Mouse (Mus musculus): ENCODE measurements around the gene Pbld1. TPM values are rescaled to one million over a fixed set of nuclear protein-coding genes. Genes with fewer than 3 reads are reported as not detected.

The Pbld1 gene
- polyA plus RNA-seq, 1 experiment from 2014 or later, result 0.96 TPM

DNA sequence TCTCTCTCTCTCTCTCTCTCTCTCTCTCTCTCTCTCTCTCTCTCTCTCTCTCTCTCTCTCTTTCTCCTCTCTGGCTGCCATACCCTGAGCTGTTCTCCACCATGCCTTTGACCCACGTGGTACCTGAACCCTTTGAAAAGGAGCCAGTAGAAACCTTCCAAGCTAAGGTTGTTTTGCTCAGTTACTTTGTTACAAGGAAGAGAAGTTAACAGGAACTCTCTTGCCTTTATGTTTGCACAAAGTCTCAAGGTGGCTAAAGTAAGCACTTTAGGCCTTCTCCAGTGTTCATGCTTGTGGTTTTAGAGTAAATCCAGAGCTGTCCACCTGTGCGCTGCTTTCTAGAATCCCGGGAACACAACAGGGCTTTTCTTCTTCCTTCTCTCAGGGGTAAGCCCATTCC, 27.7 kb upstream of the Pbld1 start:
- no peak overlapping the region for H3K4me3 ChIP-seq (ENCODE audit: low read depth, low read length)
- ATAC-seq (ENCODE audit: low FRiP score), result no peak
- H3K4me2 ChIP-seq, result no peak overlapping the region
- peak; percentile 14 for DNase-seq (ENCODE audit: low spot score, missing footprints)
- H3K9ac ChIP-seq (ENCODE audit: low read length), result no peak overlapping the region
- H3K4me1 ChIP-seq (ENCODE audit: control insufficient read depth, insufficient read depth, low read length), result peaks cover 4% of the 10 kb centered on the region
- no peaks in the 10 kb centered on the region for H3K9me3 ChIP-seq (ENCODE audit: control insufficient read depth, low read length)
- H3K36me3 ChIP-seq (ENCODE audit: control insufficient read depth, insufficient read depth, low read length), result no peaks in the 10 kb centered on the region
- H3K27ac ChIP-seq (ENCODE audit: low read depth, low read length), result no peak overlapping the region
- H3K27me3 ChIP-seq (ENCODE audit: control insufficient read depth, insufficient read depth, low read length), result no peaks in the 10 kb centered on the region
- WGBS, result 81% methylated on average over 3 of the region's 3 CpGs

DNA sequence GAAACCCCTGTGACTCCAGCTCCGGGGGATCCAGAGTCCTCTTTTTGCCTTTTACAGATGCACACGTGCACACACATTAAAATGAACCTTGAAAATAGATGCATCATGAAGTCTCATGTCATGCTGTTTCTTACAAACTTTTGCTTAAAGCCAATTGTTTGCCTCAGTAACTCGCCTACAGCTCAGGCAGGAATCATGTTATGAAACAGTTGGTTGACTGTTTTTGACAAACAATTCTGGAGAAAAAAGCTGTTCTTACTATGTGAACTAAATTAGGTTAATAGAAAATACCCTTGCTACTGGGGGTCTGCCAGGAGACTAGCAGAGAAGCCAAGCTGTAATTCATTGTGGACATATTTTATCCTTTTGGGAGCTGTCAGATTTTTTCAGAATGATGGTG, 27.0 kb upstream of the Pbld1 start:
- ATAC-seq (ENCODE audit: low FRiP score) (no peak), DNase-seq (ENCODE audit: low spot score, missing footprints) (no peak)
- Histone ChIP-seq H3K27ac (ENCODE audit: low read depth, low read length) (no peak overlapping the region), H3K9me3 (ENCODE audit: control insufficient read depth, low read length) (no peaks in the 10 kb centered on the region), H3K4me3 (ENCODE audit: low read depth, low read length) (no peak overlapping the region), H3K27me3 (ENCODE audit: control insufficient read depth, insufficient read depth, low read length) (no peaks in the 10 kb centered on the region), H3K9ac (ENCODE audit: low read length) (no peak overlapping the region), H3K4me2 (no peak overlapping the region), H3K4me1 (ENCODE audit: control insufficient read depth, insufficient read depth, low read length) (peaks cover 3% of the 10 kb centered on the region; the same call in 1 of the 2 replicates), H3K36me3 (ENCODE audit: control insufficient read depth, insufficient read depth, low read length) (no peaks in the 10 kb centered on the region)
- 84% methylated on average over 3 of the region's 3 CpGs for WGBS

DNA sequence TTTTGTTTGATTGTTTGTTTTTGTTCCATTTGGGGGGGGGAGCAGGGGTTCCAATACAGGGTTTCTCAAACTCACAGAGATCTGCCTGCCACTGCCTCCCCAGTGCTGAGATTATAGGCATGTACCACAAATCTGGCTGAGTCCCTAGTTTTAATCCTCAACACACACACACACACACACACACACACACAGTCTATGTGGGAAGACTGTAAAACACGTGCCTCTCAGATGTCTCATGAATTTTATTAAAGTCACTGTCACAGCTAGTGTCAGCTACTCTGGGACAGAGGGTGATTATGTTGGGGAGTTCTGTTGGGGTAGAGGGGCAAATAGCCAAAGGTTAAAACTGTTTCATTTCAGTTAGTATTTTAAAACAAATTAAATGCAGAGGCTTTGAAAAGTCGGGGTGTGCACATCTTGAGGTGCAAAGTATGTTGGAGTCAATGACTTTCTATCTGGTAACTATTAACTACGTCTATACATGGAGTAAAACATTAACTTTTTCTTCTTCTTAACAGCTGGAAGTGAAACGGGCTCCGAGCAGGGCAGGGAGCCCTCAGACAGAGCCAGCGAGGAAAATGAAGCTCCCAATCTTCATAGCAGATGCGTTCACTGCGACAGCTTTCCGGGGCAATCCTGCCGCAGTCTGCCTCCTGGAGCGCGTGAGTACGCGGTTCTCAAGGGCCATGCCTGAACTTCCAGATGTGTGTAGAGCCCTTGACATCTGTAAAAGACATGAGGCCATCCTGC, 21.2 kb upstream of the Pbld1 start:
- peak; percentile 10 for DNase-seq (ENCODE audit: low spot score, missing footprints)
- Histone ChIP-seq H3K4me2 (no peak overlapping the region), H3K9me3 (ENCODE audit: control insufficient read depth, low read length) (no peaks in the 10 kb centered on the region), H3K4me3 (ENCODE audit: low read depth, low read length) (no peak overlapping the region), H3K36me3 (ENCODE audit: control insufficient read depth, insufficient read depth, low read length) (no peaks in the 10 kb centered on the region), H3K27me3 (ENCODE audit: control insufficient read depth, insufficient read depth, low read length) (no peaks in the 10 kb centered on the region), H3K27ac (ENCODE audit: low read depth, low read length) (no peak overlapping the region), H3K4me1 (ENCODE audit: control insufficient read depth, insufficient read depth, low read length) (no peaks in the 10 kb centered on the region), H3K9ac (ENCODE audit: low read length) (no peak overlapping the region)
- 82% methylated on average over 14 of the region's 14 CpGs for WGBS
- ATAC-seq (ENCODE audit: low FRiP score), result no peak

DNA sequence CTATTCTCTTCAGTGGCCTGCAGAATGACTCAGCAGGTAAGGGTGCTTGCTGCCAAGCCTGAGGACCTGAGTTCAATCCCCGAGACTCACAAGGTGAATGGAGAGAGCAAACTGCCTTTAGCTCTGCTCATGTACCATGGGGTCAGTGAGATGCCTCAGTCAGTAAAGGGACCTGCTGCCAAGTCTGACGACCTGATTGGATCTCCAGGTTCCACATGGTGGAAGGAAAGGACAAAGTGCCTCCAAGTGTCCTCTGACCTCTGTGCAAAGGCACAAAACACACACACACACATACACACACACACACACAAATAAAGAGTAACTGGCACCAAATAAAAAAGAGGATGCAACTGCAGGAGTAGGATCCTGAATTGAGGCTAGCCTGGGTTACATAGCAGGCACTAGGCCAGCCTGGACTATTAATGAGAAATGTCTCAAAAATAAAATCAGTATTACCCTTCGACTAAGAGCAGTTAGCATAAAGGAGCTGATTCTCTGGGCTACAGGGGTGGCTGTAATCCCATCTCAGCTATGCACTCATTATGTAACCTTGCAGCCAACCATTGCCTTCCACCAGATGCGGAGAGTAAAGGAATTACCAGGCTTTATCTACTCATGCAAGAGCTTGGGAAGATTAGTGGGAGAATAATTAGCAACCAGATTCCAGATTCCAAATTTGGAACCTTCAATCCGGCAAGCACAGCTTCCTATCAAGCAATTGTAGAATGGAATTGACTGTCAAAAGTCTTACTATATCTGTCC, 19.9 kb upstream of the Pbld1 start:
- Histone ChIP-seq H3K9ac (ENCODE audit: low read length) (no peak overlapping the region), H3K4me1 (ENCODE audit: control insufficient read depth, insufficient read depth, low read length) (no peaks in the 10 kb centered on the region), H3K27me3 (ENCODE audit: control insufficient read depth, insufficient read depth, low read length) (no peaks in the 10 kb centered on the region), H3K4me3 (ENCODE audit: low read depth, low read length) (no peak overlapping the region), H3K36me3 (ENCODE audit: control insufficient read depth, insufficient read depth, low read length) (no peaks in the 10 kb centered on the region), H3K27ac (ENCODE audit: low read depth, low read length) (no peak overlapping the region), H3K9me3 (ENCODE audit: control insufficient read depth, low read length) (no peaks in the 10 kb centered on the region), H3K4me2 (no peak overlapping the region)
- 66% methylated on average over 5 of the region's 5 CpGs for WGBS
- DNase-seq (ENCODE audit: low spot score, missing footprints) (peak; percentile 35), ATAC-seq (ENCODE audit: low FRiP score) (no peak)

DNA sequence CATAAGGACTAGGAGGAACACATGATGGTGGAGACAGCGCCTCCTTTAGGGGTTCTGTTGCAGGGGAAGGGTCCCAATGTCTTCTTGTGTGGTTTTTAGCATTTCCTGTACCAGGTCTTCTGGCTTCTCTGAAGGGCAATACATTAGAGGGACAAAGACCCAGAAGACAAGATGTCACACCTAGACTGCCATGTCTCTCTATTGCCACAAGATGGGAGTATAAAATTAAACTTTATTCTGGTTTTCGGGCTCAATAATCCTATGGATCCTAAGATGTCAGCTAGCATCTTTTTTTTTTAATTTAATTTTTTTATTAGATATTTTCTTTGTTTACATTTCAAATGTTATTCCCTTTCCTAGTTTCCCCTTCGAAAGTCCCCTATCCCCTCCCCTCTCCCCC, 16.8 kb upstream of the Pbld1 start:
- Histone ChIP-seq H3K4me1 (ENCODE audit: control insufficient read depth, insufficient read depth, low read length) (no peaks in the 10 kb centered on the region), H3K9ac (ENCODE audit: low read length) (no peak overlapping the region), H3K9me3 (ENCODE audit: control insufficient read depth, low read length) (no peaks in the 10 kb centered on the region), H3K4me3 (ENCODE audit: low read depth, low read length) (no peak overlapping the region), H3K4me2 (no peak overlapping the region), H3K36me3 (ENCODE audit: control insufficient read depth, insufficient read depth, low read length) (no peaks in the 10 kb centered on the region), H3K27ac (ENCODE audit: low read depth, low read length) (no peak overlapping the region), H3K27me3 (ENCODE audit: control insufficient read depth, insufficient read depth, low read length) (no peaks in the 10 kb centered on the region)
- WGBS, result 73% methylated on average over 3 of the region's 3 CpGs
- DNase-seq (ENCODE audit: low spot score, missing footprints), result no peak
- no peak for ATAC-seq (ENCODE audit: low FRiP score)

DNA sequence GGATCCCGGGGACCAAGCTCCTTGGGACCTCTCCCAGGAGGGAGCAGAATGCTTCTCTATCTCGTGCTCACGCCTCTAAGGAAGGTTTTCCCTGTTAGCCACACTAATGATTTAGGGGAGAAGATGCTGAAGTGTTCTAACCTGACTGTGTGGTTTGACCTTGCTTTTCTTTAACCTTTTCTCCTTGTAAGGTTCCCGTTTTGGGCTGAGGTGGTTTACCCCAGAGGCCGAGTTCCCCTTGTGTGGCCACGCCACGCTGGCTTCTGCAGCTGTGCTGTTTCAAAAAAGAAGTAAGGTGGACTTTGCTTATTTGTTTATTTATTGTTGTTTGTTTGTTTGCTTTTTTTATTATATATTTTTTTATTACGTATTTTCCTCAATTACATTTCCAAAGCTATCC, 12.2 kb upstream of the Pbld1 start:
- Histone ChIP-seq H3K9ac (ENCODE audit: low read length) (no peak overlapping the region), H3K27ac (ENCODE audit: low read depth, low read length) (no peak overlapping the region), H3K4me1 (ENCODE audit: control insufficient read depth, insufficient read depth, low read length) (no peaks in the 10 kb centered on the region), H3K9me3 (ENCODE audit: control insufficient read depth, low read length) (no peaks in the 10 kb centered on the region), H3K4me2 (no peak overlapping the region), H3K36me3 (ENCODE audit: control insufficient read depth, insufficient read depth, low read length) (no peaks in the 10 kb centered on the region), H3K4me3 (ENCODE audit: low read depth, low read length) (no peak overlapping the region), H3K27me3 (ENCODE audit: control insufficient read depth, insufficient read depth, low read length) (no peaks in the 10 kb centered on the region)
- DNase-seq (ENCODE audit: low spot score, missing footprints), result no peak
- ATAC-seq (ENCODE audit: low FRiP score), result no peak
- 91% methylated on average over 8 of the region's 8 CpGs for WGBS

DNA sequence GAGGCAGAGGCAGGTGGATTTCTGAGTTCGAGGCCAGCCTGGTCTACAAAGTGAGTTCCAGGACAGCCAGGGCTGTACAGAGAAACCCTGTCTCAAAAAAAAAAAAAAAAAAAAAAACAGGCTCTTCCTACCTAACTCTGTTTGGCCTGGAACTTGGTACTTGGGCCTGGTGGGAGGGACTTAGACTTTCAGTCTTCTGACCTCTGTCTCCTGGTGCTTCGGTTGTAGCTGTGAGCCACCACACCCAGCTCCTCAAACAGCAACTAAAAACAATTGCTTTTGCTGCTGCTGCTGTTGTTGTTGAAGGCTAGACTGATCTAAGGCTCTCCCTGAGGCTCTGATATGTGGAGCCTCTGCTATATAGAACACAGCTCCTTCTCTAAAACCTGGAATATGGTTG, 10.9 kb upstream of the Pbld1 start:
- H3K9me3 ChIP-seq (ENCODE audit: control insufficient read depth, low read length), result no peaks in the 10 kb centered on the region
- WGBS, result 72% methylated on average over 1 of the region's 2 CpGs
- no peak overlapping the region for H3K4me2 ChIP-seq
- H3K27me3 ChIP-seq (ENCODE audit: control insufficient read depth, insufficient read depth, low read length), result no peaks in the 10 kb centered on the region
- H3K4me1 ChIP-seq (ENCODE audit: control insufficient read depth, insufficient read depth, low read length), result no peaks in the 10 kb centered on the region
- DNase-seq (ENCODE audit: low spot score, missing footprints), result no peak
- ATAC-seq (ENCODE audit: low FRiP score), result no peak
- H3K36me3 ChIP-seq (ENCODE audit: control insufficient read depth, insufficient read depth, low read length), result no peaks in the 10 kb centered on the region
- no peak overlapping the region for H3K9ac ChIP-seq (ENCODE audit: low read length)
- no peak overlapping the region for H3K27ac ChIP-seq (ENCODE audit: low read depth, low read length)
- H3K4me3 ChIP-seq (ENCODE audit: low read depth, low read length), result no peak overlapping the region

DNA sequence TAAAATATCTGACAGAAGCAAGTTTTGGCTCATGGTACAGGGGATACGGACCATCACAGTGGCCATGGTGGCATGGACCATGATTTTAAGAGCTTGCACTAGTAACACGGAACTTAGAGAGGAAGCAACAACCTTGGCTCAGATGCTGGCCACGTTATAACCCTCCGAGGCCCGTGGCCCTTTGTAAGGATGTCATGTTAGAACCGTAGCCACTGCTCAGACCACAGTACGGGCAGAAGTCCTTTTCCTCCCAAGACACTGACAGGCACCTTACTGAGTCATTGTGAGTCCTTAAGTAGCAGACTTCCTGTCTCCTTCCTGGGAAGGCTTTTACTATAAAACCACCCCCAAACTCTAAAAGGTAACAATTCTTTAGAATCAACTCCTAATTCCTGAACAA, 8.7 kb upstream of the Pbld1 start:
- Histone ChIP-seq H3K4me2 (no peak overlapping the region), H3K27me3 (ENCODE audit: control insufficient read depth, insufficient read depth, low read length) (no peaks in the 10 kb centered on the region), H3K4me1 (ENCODE audit: control insufficient read depth, insufficient read depth, low read length) (no peaks in the 10 kb centered on the region), H3K4me3 (ENCODE audit: low read depth, low read length) (no peak overlapping the region), H3K36me3 (ENCODE audit: control insufficient read depth, insufficient read depth, low read length) (no peaks in the 10 kb centered on the region), H3K9ac (ENCODE audit: low read length) (no peak overlapping the region), H3K27ac (ENCODE audit: low read depth, low read length) (no peak overlapping the region), H3K9me3 (ENCODE audit: control insufficient read depth, low read length) (no peaks in the 10 kb centered on the region)
- WGBS, result 71% methylated on average over 7 of the region's 7 CpGs
- DNase-seq (ENCODE audit: low spot score, missing footprints) (no peak), ATAC-seq (ENCODE audit: low FRiP score) (no peak)

DNA sequence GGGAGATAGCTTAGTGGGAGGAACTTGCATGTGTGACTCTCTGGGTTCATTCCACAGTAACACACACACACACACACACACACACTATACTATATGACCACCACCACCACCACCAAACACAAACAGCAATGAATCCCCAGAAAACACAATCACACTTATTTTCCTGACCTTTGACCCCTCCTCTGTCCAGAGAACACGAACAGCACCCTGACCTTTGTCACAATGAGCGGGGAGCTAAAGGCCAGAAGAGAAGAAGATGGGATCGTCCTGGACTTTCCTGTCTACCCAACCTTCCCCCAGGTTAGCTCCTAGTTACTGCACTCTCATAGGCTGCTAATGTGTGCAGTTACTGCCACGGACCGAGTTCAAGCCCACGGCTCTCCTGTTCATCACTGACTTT, 8.0 kb upstream of the Pbld1 start:
- H3K4me3 ChIP-seq (ENCODE audit: low read depth, low read length), result no peak overlapping the region
- H3K27me3 ChIP-seq (ENCODE audit: control insufficient read depth, insufficient read depth, low read length), result no peaks in the 10 kb centered on the region
- no peak overlapping the region for H3K27ac ChIP-seq (ENCODE audit: low read depth, low read length)
- ATAC-seq (ENCODE audit: low FRiP score), result no peak
- no peak overlapping the region for H3K9ac ChIP-seq (ENCODE audit: low read length)
- H3K9me3 ChIP-seq (ENCODE audit: control insufficient read depth, low read length), result no peaks in the 10 kb centered on the region
- no peaks in the 10 kb centered on the region for H3K36me3 ChIP-seq (ENCODE audit: control insufficient read depth, insufficient read depth, low read length)
- no peaks in the 10 kb centered on the region for H3K4me1 ChIP-seq (ENCODE audit: control insufficient read depth, insufficient read depth, low read length)
- no peak overlapping the region for H3K4me2 ChIP-seq
- DNase-seq (ENCODE audit: low spot score, missing footprints), result no peak
- WGBS, result 77% methylated on average over 6 of the region's 6 CpGs
